Mouse (Mus musculus) cerebellum, postnatal 10 days (tissue): Measurements from ENCODE around the gene Syt15.

Source experiments
- DNase-seq, 2 experiments: peaks; one replicate each; pipeline ENCODE4 v3.0.0; 2021; ENCODE audit warnings: mixed read lengths in 2 of 2

Gene Syt15

GRCm38 (mm10) chr14:34219295-34219694 lies at the start of gene Syt15:
Syt15 (plus strand) TSS chr14:34219595.
- no peak for DNase-seq

GRCm38 (mm10) chr14:34171107-34171506 lies 48.3 kb upstream of the Syt15 start:
- DNase-seq, result no peak

GRCm38 (mm10) chr14:34179351-34179750 lies 40.0 kb upstream of the Syt15 start:
- no peak for DNase-seq

- DNase-seq, result no peak
These were observed 36.3 kb upstream of the Syt15 start for GRCm38 (mm10) chr14:34183101-34183500.

GRCm38 (mm10) chr14:34188629-34189028 lies 30.8 kb upstream of the Syt15 start:
- peak; percentile 67 to 68 for DNase-seq

GRCm38 (mm10) chr14:34190361-34190760 lies 29.0 kb upstream of the Syt15 start:
- DNase-seq, result no peak

GRCm38 (mm10) chr14:34193879-34194278 lies 25.5 kb upstream of the Syt15 start:
- no peak for DNase-seq

GRCm38 (mm10) chr14:34195466-34195865 lies 23.9 kb upstream of the Syt15 start:
- peak; percentile 67 to 82 for DNase-seq

- peak in 1 of 2 experiments; percentile 34 for DNase-seq
These were observed 22.7 kb upstream of the Syt15 start for GRCm38 (mm10) chr14:34196706-34197105.

GRCm38 (mm10) chr14:34200738-34201230 lies 18.6 kb upstream of the Syt15 start:
- peak; percentile 74 for DNase-seq

- peak; percentile 79 to 81 for DNase-seq
These were observed 18.0 kb upstream of the Syt15 start, which contains the start of gene Gprin2 for GRCm38 (mm10) chr14:34201231-34202035. Gprin2 (minus strand) TSS chr14:34201653.

- DNase-seq, result no peak
These were observed 11.4 kb upstream of the Syt15 start for GRCm38 (mm10) chr14:34207996-34208395.

GRCm38 (mm10) chr14:34208651-34209050 lies 10.7 kb upstream of the Syt15 start:
- DNase-seq, result peak; percentile 82 to 87

- no peak for DNase-seq
These were observed 10.3 kb upstream of the Syt15 start for GRCm38 (mm10) chr14:34209080-34209479.

- no peak for DNase-seq
These were observed 9.5 kb upstream of the Syt15 start for GRCm38 (mm10) chr14:34209942-34210341.

GRCm38 (mm10) chr14:34215451-34216127 lies 3.8 kb upstream of the Syt15 start:
- peak in 1 of 2 experiments; percentile 41 for DNase-seq

- DNase-seq, result no peak
These were observed 397 bp downstream of the Syt15 start for GRCm38 (mm10) chr14:34219786-34220198.

- DNase-seq, result no peak
These were observed 1.0 kb downstream of the Syt15 start for GRCm38 (mm10) chr14:34220426-34220825.

GRCm38 (mm10) chr14:34221416-34222077 lies 2.2 kb downstream of the Syt15 start:
- DNase-seq, result peak; percentile 74 to 76

- no peak for DNase-seq
These were observed 4.0 kb downstream of the Syt15 start for GRCm38 (mm10) chr14:34223362-34223898.

- DNase-seq, result no peak
These were observed 6.6 kb downstream of the Syt15 start for GRCm38 (mm10) chr14:34225986-34226385.

GRCm38 (mm10) chr14:34226566-34226965 lies 7.2 kb downstream of the Syt15 start:
- peak; percentile 71 to 77 for DNase-seq

GRCm38 (mm10) chr14:34227981-34228380 lies 8.6 kb downstream of the Syt15 start:
- no peak for DNase-seq
